Mouse (Mus musculus) CD4-positive naive resting alpha-beta T cell, adult 57 days (primary cell): Measurements from ENCODE around the gene Klf9. TPM values are rescaled to one million over a fixed set of nuclear protein-coding genes. Genes with fewer than 3 reads are reported as not detected.

Experiments used
- total RNA-seq: library from RNA; stranded (reverse); gene quantifications from one replicate; pipeline ENCODE4 v1.2.4, GENCODE M21; 2023

The Klf9 gene
- 23.2 TPM for total RNA-seq

GRCm38 (mm10) chr19:23140689-23141317 is at the start of gene Klf9:
Gene Klf9 (plus strand): TSS chr19:23141226.

Other genes starting within 250 kb of the Klf9 start
- gene Smc5, start 132.7 kb downstream of the Klf9 start, total RNA-seq, result 72.3 TPM